Mouse (Mus musculus) bone marrow macrophage, adult 2 months (primary cell): Measurements from ENCODE around the gene Top1.

Experiments
- CTCF ChIP-seq: IDR thresholded peaks from 2 replicates; pipeline ENCODE4 v1.5.1; 2012; ENCODE audit warnings: low read depth, mild to moderate bottlenecking, low read length, moderate library complexity
- POLR2A ChIP-seq: IDR thresholded peaks from 2 replicates; pipeline ENCODE4 v1.6.1; 2012; ENCODE audit warnings: mild to moderate bottlenecking, low read depth, low read length, borderline replicate concordance

DNA sequence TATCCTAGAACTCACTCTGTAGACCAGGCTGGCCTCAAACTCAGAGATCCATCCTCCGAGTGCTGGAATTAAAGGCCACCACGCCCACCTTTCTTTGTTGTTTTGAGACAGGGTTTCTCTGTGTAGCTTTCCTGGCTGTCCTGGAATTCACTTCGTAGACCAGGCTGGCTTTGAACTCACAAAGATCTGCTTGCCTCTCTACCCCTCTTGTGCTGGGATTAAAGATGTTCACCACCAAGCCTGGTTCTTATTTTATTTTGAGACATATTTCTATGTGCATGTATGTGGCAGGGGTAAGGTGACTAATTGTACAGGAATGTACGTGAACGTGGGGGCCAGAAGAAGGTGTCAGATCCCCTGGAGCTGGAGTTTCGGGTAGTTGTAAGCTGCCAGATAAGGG, 27.9 kb upstream of the Top1 start:
- TF ChIP-seq POLR2A (no peak), CTCF (no peak)
